Mouse (Mus musculus): ENCODE results near the gene Olfr1494. TPM values are rescaled to one million over a fixed set of nuclear protein-coding genes. Genes with fewer than 3 reads are reported as not detected.

Gene Olfr1494
- not detected for total RNA-seq (2021)

GRCm38 (mm10) chr19:13739428-13739827, at the start of gene Olfr1494:
TSS of gene Olfr1494 (plus strand) at chr19:13739728.
- no peak for DNase-seq (ENCODE audit: extremely low spot score in 1 of 2, low spot score in 2 of 2)
- intact Hi-C loops (cut with DNase I), result no loop called here

GRCm38 (mm10) chr19:13696968-13697367, 42.6 kb upstream of the Olfr1494 start, which contains the start of gene Olfr1491:
TSS of gene Olfr1491 (plus strand) at chr19:13697268.
- intact Hi-C loops (cut with DNase I), result no loop called here

GRCm38 (mm10) chr19:13722978-13723377, 16.6 kb upstream of the Olfr1494 start, which contains the start of gene Olfr1493-ps1:
TSS of gene Olfr1493-ps1 (plus strand) at chr19:13723278.
- intact Hi-C loops (cut with DNase I), result no loop called here
- no peak for DNase-seq (ENCODE audit: extremely low spot score in 1 of 2, low spot score in 2 of 2)

More at GRCm38 (mm10) chr19:13696968-13697367, 42.6 kb upstream of the Olfr1494 start, which contains the start of gene Olfr1491:
- DNase-seq (ENCODE audit: extremely low spot score in 1 of 2, low spot score in 2 of 2), result no peak

GRCm38 (mm10) chr19:13749366-13749765, 9.8 kb downstream of the Olfr1494 start:
- DNase-seq (ENCODE audit: extremely low spot score in 1 of 2, low spot score in 2 of 2), result no peak
- intact Hi-C loops (cut with DNase I), result no loop called here

- DNase-seq (ENCODE audit: extremely low spot score in 1 of 2, low spot score in 2 of 2), result no peak
- intact Hi-C loops (cut with DNase I), result no loop called here
These were observed 24.8 kb downstream of the Olfr1494 start, which contains the start of gene Olfr1495 for GRCm38 (mm10) chr19:13764306-13764705. TSS of gene Olfr1495 (plus strand) at chr19:13764606.

- no peak for DNase-seq (ENCODE audit: extremely low spot score in 1 of 2, low spot score in 2 of 2)
These were observed 29.2 kb downstream of the Olfr1494 start for GRCm38 (mm10) chr19:13768565-13769276.

GRCm38 (mm10) chr19:13777578-13777977, 38.0 kb downstream of the Olfr1494 start, which contains the start of gene Olfr1496:
TSS of gene Olfr1496 (plus strand) at chr19:13777878.
- intact Hi-C loops (cut with DNase I), result no loop called here
- no peak for DNase-seq (ENCODE audit: extremely low spot score in 1 of 2, low spot score in 2 of 2)

More at GRCm38 (mm10) chr19:13768565-13769276, 29.2 kb downstream of the Olfr1494 start:
- intact Hi-C loops (cut with DNase I), result no loop called here

- intact Hi-C loops (cut with DNase I), result no loop called here
- DNase-seq (ENCODE audit: extremely low spot score in 1 of 2, low spot score in 2 of 2), result no peak
These were observed 58.6 kb downstream of the Olfr1494 start, which contains the start of gene Olfr1497 for GRCm38 (mm10) chr19:13798102-13798501. TSS of gene Olfr1497 (minus strand) at chr19:13798202.

Other genes starting within 250 kb of the Olfr1494 start
- gene Olfr1477, start 239.2 kb upstream of the Olfr1494 start, total RNA-seq (2021), result not detected
- gene Olfr1480, start 211.8 kb upstream of the Olfr1494 start, total RNA-seq (2021), result not detected
- gene Olfr1484, start 156.2 kb upstream of the Olfr1494 start, total RNA-seq (2021), result not detected
- gene Olfr1487, start 122.4 kb upstream of the Olfr1494 start, total RNA-seq (2021), result not detected
- not detected for gene Olfr1489, start 108.1 kb upstream of the Olfr1494 start, total RNA-seq (2021)
- gene Olfr1490, start 88.6 kb upstream of the Olfr1494 start, total RNA-seq (2021), result not detected
- not detected for gene Olfr1491, start 42.5 kb upstream of the Olfr1494 start, total RNA-seq (2021)
- gene Olfr1493-ps1, start 16.4 kb upstream of the Olfr1494 start, total RNA-seq (2021), result not detected
- not detected for gene Olfr1495, start 24.9 kb downstream of the Olfr1494 start, total RNA-seq (2021)
- not detected for gene Olfr1496, start 38.1 kb downstream of the Olfr1494 start, total RNA-seq (2021)
- gene Olfr1497, start 58.5 kb downstream of the Olfr1494 start, total RNA-seq (2021), result not detected
- not detected for gene Olfr1499, start 79.7 kb downstream of the Olfr1494 start, total RNA-seq (2021)
- not detected for gene Olfr1500, start 90.8 kb downstream of the Olfr1494 start, total RNA-seq (2021)
- gene Olfr1501, start 111.0 kb downstream of the Olfr1494 start, total RNA-seq (2021), result not detected
- not detected for gene Olfr1502, start 122.1 kb downstream of the Olfr1494 start, total RNA-seq (2021)
- gene Olfr1504, start 158.2 kb downstream of the Olfr1494 start, total RNA-seq (2021), result not detected
- gene Olfr1505, start 173.8 kb downstream of the Olfr1494 start, total RNA-seq (2021), result not detected